Mouse (Mus musculus): ENCODE measurements at regions not wholly inside any gene's neighbourhood (a gene's known extent, or its start where the extent isn't known, plus 50 kb on each side); places are given as distances from the start of the nearest gene placed in this dataset.

GRCm38 (mm10) chr2:159334711-159335110 lies 540.1 kb downstream of the Dhx35 start:
- no peak overlapping the region for H3K9ac ChIP-seq
- H3K4me3 ChIP-seq = no peak overlapping the region
- H3K9me3 ChIP-seq = no peaks in the 10 kb centered on the region
- H3K27ac ChIP-seq = no peak overlapping the region
- no peaks in the 10 kb centered on the region for H3K36me3 ChIP-seq (replicated peaks)
- no peaks in the 10 kb centered on the region for H3K27me3 ChIP-seq (replicated peaks)
- 59% methylated on average over 3 of the region's 3 CpGs for WGBS
- no peak overlapping the region for H3K4me2 ChIP-seq
- no peaks in the 10 kb centered on the region for H3K4me1 ChIP-seq
- no peak for ATAC-seq (replicated peaks)

GRCm38 (mm10) chr2:159336646-159337045 lies 542.0 kb downstream of the Dhx35 start:
- 81% methylated on average over 2 of the region's 2 CpGs for WGBS
- Histone ChIP-seq H3K4me3 (no peak overlapping the region), H3K36me3 (replicated peaks) (no peaks in the 10 kb centered on the region), H3K4me2 (no peak overlapping the region), H3K4me1 (no peaks in the 10 kb centered on the region), H3K9me3 (no peaks in the 10 kb centered on the region), H3K9ac (no peak overlapping the region), H3K27me3 (replicated peaks) (no peaks in the 10 kb centered on the region), H3K27ac (no peak overlapping the region)
- no peak for ATAC-seq (replicated peaks)

- no peak overlapping the region for H3K4me2 ChIP-seq
- H3K27me3 ChIP-seq (replicated peaks) = no peaks in the 10 kb centered on the region
- WGBS = 71% methylated on average over 5 of the region's 5 CpGs
- H3K4me3 ChIP-seq = no peak overlapping the region
- no peaks in the 10 kb centered on the region for H3K4me1 ChIP-seq
- H3K9me3 ChIP-seq = no peaks in the 10 kb centered on the region
- no peaks in the 10 kb centered on the region for H3K36me3 ChIP-seq (replicated peaks)
- H3K9ac ChIP-seq = no peak overlapping the region
- H3K27ac ChIP-seq = no peak overlapping the region
- no peak for ATAC-seq (replicated peaks)
Measured at GRCm38 (mm10) chr2:159343624-159344560, 549.3 kb downstream of the Dhx35 start.

- no peak overlapping the region for H3K4me2 ChIP-seq
- H3K9ac ChIP-seq = no peak overlapping the region
- H3K9me3 ChIP-seq = no peaks in the 10 kb centered on the region
- no peaks in the 10 kb centered on the region for H3K36me3 ChIP-seq (replicated peaks)
- no peak overlapping the region for H3K4me3 ChIP-seq
- ATAC-seq (replicated peaks) = no peak
- no peak overlapping the region for H3K27ac ChIP-seq
- no peaks in the 10 kb centered on the region for H3K27me3 ChIP-seq (replicated peaks)
- 90% methylated on average over 2 of the region's 2 CpGs for WGBS
- H3K4me1 ChIP-seq = no peaks in the 10 kb centered on the region
Measured at GRCm38 (mm10) chr2:159354247-159354646, 559.6 kb downstream of the Dhx35 start.

- ATAC-seq (replicated peaks) = no peak
- H3K4me3 ChIP-seq = no peak overlapping the region
- no peak overlapping the region for H3K27ac ChIP-seq
- H3K9me3 ChIP-seq = no peaks in the 10 kb centered on the region
- H3K27me3 ChIP-seq (replicated peaks) = no peaks in the 10 kb centered on the region
- no peaks in the 10 kb centered on the region for H3K36me3 ChIP-seq (replicated peaks)
- no peaks in the 10 kb centered on the region for H3K4me1 ChIP-seq
- WGBS = 53% methylated on average over 5 of the region's 5 CpGs
- H3K9ac ChIP-seq = no peak overlapping the region
- H3K4me2 ChIP-seq = no peak overlapping the region
Measured at GRCm38 (mm10) chr2:159356503-159356902, 561.9 kb downstream of the Dhx35 start.

GRCm38 (mm10) chr2:159361371-159361770 lies 566.8 kb downstream of the Dhx35 start:
- Histone ChIP-seq H3K4me1 (no peaks in the 10 kb centered on the region), H3K4me2 (no peak overlapping the region), H3K27ac (no peak overlapping the region), H3K27me3 (replicated peaks) (no peaks in the 10 kb centered on the region), H3K4me3 (no peak overlapping the region), H3K36me3 (replicated peaks) (no peaks in the 10 kb centered on the region), H3K9me3 (no peaks in the 10 kb centered on the region), H3K9ac (no peak overlapping the region)
- 77% methylated on average over 3 of the region's 3 CpGs for WGBS
- ATAC-seq (replicated peaks) = no peak

- Histone ChIP-seq H3K4me2 (no peak overlapping the region), H3K4me3 (no peak overlapping the region), H3K27ac (no peak overlapping the region), H3K9me3 (no peaks in the 10 kb centered on the region), H3K4me1 (no peaks in the 10 kb centered on the region), H3K9ac (no peak overlapping the region), H3K36me3 (replicated peaks) (no peaks in the 10 kb centered on the region), H3K27me3 (replicated peaks) (no peaks in the 10 kb centered on the region)
- ATAC-seq (replicated peaks) = no peak
- 65% methylated on average over 10 of the region's 10 CpGs for WGBS
Measured at GRCm38 (mm10) chr2:159392865-159393264, 598.3 kb downstream of the Dhx35 start.

- no peak overlapping the region for H3K27ac ChIP-seq
- no peak overlapping the region for H3K4me2 ChIP-seq
- H3K36me3 ChIP-seq (replicated peaks) = no peaks in the 10 kb centered on the region
- H3K9me3 ChIP-seq = no peaks in the 10 kb centered on the region
- H3K27me3 ChIP-seq (replicated peaks) = no peaks in the 10 kb centered on the region
- H3K4me3 ChIP-seq = no peak overlapping the region
- ATAC-seq (replicated peaks) = no peak
- WGBS = 76% methylated on average over 9 of the region's 9 CpGs
- H3K9ac ChIP-seq = no peak overlapping the region
- no peaks in the 10 kb centered on the region for H3K4me1 ChIP-seq
Measured at GRCm38 (mm10) chr2:159401421-159402100, 607.0 kb downstream of the Dhx35 start.

- H3K4me3 ChIP-seq = no peak overlapping the region
- no peaks in the 10 kb centered on the region for H3K9me3 ChIP-seq
- H3K4me2 ChIP-seq = no peak overlapping the region
- no peaks in the 10 kb centered on the region for H3K4me1 ChIP-seq
- no peak for ATAC-seq (replicated peaks)
- H3K36me3 ChIP-seq (replicated peaks) = no peaks in the 10 kb centered on the region
- no peak overlapping the region for H3K27ac ChIP-seq
- WGBS = 61% methylated on average over 1 of the region's 1 CpGs
- no peak overlapping the region for H3K9ac ChIP-seq
- H3K27me3 ChIP-seq (replicated peaks) = no peaks in the 10 kb centered on the region
Measured at GRCm38 (mm10) chr2:159404940-159405339, 610.3 kb downstream of the Dhx35 start.

- Histone ChIP-seq H3K36me3 (replicated peaks) (no peaks in the 10 kb centered on the region), H3K4me1 (peaks cover 7% of the 10 kb centered on the region), H3K9me3 (no peaks in the 10 kb centered on the region), H3K27me3 (replicated peaks) (no peaks in the 10 kb centered on the region), H3K4me3 (no peak overlapping the region), H3K4me2 (no peak overlapping the region), H3K27ac (0 out of 2 replicates have a peak overlapping the region, but pooled peaks have one; percentile 25), H3K9ac (no peak overlapping the region)
- ATAC-seq (replicated peaks) = no peak
- WGBS = 22% methylated on average over 1 of the region's 1 CpGs
Measured at GRCm38 (mm10) chr2:159414599-159414998, 620.0 kb downstream of the Dhx35 start.

- no peaks in the 10 kb centered on the region for H3K9me3 ChIP-seq
- H3K27me3 ChIP-seq (replicated peaks) = no peaks in the 10 kb centered on the region
- H3K36me3 ChIP-seq (replicated peaks) = no peaks in the 10 kb centered on the region
- H3K4me3 ChIP-seq = no peak overlapping the region
- WGBS = 47% methylated on average over 7 of the region's 7 CpGs
- no peak overlapping the region for H3K4me2 ChIP-seq
- no peak for ATAC-seq (replicated peaks)
- H3K9ac ChIP-seq = no peak overlapping the region
- no peak overlapping the region for H3K27ac ChIP-seq
- peaks cover 7% of the 10 kb centered on the region for H3K4me1 ChIP-seq
Measured at GRCm38 (mm10) chr2:159418371-159418940, 623.8 kb downstream of the Dhx35 start.

- Histone ChIP-seq H3K4me3 (no peak overlapping the region), H3K27me3 (replicated peaks) (no peaks in the 10 kb centered on the region), H3K27ac (no peak overlapping the region), H3K4me1 (no peaks in the 10 kb centered on the region), H3K4me2 (no peak overlapping the region), H3K9me3 (no peaks in the 10 kb centered on the region), H3K36me3 (replicated peaks) (no peaks in the 10 kb centered on the region), H3K9ac (no peak overlapping the region)
- 40% methylated on average over 7 of the region's 7 CpGs for WGBS
- no peak for ATAC-seq (replicated peaks)
Measured at GRCm38 (mm10) chr2:159422281-159422937, 627.8 kb downstream of the Dhx35 start.

All from midbrain, embryonic 15.5 days (tissue).